Mouse (Mus musculus) monocyte, adult 2 months (primary cell): ENCODE measurements around the gene Tab1.

ENCODE experiments used
- DNase-seq, 2 experiments: peaks; one replicate each; pipeline ENCODE4 v3.0.0; 2022; ENCODE audit warnings: low spot score in 2 of 2, low read depth in 1 of 2

Gene Tab1

GRCm38 (mm10) chr15:80136645-80137044, 3.7 kb downstream of the Tab1 start:
- no peak for DNase-seq

DNA sequence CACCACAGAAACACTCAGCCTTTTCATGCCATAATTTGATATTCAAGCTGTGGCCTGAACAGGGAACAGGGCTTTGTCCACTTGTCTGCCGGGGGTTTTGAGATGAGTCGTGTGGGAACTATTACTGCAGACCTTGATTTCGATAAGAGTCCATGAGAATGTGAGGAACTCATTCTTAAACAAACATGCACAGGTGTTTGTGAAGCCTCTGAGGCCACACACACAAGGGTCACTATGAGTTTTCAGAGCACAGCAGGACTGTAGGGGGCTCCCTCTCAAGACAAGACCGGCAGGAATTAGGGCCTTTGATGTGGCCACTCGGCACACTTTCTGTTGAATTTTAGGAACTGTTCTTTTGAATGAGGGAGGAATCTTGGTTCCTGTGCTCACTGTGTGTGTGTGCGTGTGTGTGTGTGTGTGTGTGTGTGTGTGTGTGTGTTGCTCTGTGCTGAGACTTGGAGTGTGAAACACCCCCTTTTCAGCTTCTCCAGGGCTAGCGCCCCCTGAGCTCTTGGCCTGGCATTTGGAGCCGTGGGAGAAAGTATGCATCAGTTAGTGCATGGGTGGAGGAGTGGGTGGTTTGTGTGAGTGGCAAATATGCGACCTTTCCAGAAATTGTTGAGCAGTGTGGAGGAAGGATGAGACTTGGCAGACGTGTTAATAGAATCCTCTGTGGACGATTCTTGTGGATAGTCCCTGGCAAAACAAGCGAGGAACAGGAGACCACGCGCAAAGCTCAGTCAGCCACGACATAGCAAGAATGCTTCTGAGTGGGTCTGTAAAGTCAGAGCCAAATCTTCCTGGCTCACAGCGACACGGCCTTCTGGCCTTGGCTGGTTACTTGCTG, 5.2 kb downstream of the Tab1 start:
- DNase-seq = no peak

DNA sequence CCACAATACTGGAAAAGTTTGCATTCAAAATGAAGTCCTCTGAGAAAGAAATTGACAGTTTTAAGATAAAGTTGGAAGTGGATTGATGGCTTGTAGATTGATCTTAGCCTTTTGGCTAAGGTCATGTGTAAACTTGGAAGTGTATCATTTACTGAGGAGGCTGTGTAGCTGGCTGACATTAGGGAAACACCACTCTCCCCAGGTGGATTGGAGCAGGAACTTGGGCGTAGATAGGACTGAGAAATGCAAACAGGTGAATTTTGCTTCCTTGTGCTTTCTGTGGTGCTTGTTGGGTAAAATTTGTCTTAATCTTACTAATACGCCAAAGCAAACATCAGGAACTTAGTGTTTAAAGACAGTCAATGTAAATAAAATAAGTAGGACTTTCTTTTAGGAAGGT, 7.4 kb downstream of the Tab1 start:
- DNase-seq = no peak

- DNase-seq = no peak
Measured at GRCm38 (mm10) chr15:80140878-80141277, 8.0 kb downstream of the Tab1 start.

DNA sequence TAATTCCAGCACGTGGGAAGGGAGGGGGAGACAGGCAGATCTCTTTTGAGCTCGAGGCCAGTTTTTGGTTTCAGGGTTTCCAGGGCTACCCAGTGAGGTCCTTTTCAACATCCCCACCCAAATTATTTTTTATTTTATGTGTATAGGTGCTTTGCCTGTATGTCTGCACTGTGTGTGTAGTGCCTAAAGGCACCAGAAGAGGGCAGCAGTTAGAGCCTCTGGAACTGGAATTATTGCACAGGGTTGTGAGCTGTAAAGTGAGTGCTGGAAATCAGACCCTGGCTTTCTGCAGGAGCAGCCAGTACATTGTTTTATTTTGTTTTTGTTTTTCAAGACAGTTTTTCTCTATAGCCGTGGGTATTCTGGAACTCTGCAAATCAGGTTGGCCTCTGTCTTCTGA, 9.2 kb downstream of the Tab1 start:
- no peak for DNase-seq

GRCm38 (mm10) chr15:80143760-80144159, 10.8 kb downstream of the Tab1 start:
- DNase-seq = no peak

GRCm38 (mm10) chr15:80145397-80145796, 12.5 kb downstream of the Tab1 start:
- DNase-seq = no peak

DNA sequence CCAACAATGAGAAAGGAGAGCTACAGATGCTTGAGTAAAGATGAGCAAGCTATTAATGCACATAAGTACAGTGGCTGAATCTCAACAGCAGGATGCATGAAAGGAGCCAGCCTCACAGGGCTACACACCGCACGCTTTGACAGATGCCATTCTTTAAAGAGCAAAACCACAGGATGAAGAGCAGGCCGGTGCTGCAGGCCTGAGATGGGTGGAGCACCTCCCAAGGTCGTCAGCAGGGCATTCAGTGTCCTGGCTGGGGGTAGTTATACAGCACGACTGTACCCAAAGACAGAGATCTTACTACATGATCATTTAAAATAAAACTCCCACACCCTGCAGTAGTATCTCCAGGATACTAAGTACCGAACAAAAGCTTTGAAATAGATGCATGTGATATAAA, 13.2 kb downstream of the Tab1 start:
- DNase-seq = no peak

GRCm38 (mm10) chr15:80147090-80147489, 14.2 kb downstream of the Tab1 start:
- DNase-seq = no peak

GRCm38 (mm10) chr15:80147511-80147910, 14.6 kb downstream of the Tab1 start:
- no peak for DNase-seq

- no peak for DNase-seq
Measured at GRCm38 (mm10) chr15:80148565-80148964, 15.6 kb downstream of the Tab1 start.

DNA sequence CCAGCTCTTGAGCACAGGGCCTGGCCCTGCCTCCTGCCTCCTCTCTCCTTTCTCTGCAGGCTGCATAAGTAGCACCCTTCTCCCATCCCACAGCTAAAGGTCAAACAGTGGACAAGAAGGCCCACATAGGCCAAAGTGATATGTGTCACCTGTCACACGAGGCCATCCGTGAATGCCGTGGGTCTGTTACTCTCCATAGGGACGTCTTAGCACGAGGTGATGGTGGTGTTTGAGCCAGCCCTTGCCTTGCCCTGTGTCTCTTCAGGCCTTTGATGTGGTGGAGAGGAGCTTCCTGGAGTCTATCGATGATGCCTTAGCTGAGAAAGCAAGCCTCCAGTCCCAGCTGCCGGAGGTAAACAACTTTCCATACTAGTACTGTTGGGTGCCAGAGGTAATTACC, 16.6 kb downstream of the Tab1 start:
- DNase-seq = no peak

DNA sequence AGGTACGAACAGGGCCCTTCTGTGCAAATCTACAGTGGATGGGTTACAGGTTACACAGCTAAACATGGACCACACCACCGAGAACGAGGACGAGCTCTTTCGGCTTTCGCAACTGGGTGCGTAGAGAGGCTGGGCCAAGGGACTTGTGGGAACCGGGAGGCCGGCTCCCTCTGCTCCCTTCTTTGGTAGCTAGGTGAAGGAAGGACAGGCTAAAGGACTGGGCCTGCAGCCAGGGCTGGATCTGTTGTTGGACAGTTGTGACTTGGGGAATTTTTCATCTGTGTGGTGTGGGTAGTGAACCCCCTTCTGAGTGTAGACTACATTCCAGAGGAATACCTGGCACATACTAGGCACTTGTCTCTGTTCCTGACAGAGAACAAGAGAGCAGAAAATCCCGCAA, 19.7 kb downstream of the Tab1 start:
- no peak for DNase-seq

- DNase-seq = no peak
Measured at GRCm38 (mm10) chr15:80153757-80154156, 20.8 kb downstream of the Tab1 start.

DNA sequence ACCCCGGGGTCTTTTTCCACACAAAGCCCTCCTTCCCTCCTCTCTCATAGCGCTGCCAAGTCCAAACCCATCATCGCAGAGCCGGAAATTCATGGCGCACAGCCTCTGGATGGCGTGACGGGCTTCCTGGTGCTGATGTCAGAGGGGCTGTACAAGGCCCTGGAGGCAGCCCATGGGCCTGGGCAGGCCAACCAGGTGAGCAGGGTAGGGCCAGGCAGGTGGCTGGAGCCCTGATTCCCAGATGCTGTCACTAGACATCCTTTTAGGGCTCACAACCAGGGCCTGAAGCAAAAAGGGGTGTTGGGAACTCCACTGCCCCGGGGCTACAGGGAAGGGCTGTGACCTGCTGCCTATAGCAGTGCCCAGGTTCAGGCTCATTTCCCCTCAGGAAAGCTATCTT, 22.8 kb downstream of the Tab1 start:
- DNase-seq = no peak

DNA sequence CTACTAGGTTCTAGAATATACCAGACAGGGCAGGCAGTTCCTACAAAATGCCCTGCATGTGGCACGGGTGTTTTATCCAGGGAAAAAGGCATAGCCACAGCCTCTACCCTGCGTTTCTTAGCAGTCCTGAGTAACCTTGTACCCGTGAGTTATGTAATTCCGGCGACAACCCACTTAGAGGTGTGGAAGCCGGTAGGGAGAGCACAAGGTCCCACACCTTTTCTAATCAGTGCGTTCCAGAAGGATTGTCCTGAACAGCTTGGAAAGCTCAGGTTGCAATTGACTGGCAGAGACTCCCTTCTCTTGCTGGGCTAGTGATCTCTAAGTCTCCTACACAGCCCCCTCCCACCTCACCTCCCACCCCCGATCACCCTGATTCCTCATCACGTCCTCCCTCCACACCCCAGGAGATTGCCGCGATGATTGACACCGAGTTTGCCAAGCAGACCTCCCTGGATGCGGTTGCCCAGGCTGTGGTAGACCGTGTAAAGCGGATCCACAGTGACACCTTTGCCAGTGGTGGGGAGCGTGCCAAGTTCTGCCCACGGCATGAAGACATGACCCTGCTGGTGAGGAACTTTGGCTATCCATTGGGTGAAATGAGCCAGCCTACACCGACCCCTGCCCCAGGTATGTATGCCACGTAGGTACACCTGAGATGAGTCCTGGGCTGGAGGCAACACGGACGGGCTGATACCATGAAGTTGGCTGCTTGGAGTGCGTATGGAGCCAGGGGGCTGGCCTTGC, 24.4 kb downstream of the Tab1 start:
- DNase-seq = no peak

- no peak for DNase-seq
Measured at GRCm38 (mm10) chr15:80158001-80158706, 25.2 kb downstream of the Tab1 start.

DNA sequence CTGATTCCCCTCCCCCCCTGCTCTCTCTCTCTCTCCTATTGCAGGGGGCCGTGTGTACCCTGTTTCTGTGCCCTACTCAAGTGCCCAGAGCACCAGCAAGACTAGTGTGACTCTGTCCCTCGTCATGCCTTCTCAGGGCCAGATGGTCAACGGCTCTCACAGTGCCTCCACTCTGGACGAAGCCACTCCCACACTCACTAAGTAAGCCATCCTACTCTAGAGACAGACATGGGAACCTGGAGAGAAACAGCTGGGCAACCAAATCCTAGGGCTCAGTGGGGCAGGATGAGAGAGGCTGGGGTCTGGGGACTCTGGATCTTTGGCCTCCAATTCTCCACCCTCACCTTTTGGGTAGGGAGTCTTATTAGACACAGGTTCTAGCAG, 25.8 kb downstream of the Tab1 start:
- no peak for DNase-seq

DNA sequence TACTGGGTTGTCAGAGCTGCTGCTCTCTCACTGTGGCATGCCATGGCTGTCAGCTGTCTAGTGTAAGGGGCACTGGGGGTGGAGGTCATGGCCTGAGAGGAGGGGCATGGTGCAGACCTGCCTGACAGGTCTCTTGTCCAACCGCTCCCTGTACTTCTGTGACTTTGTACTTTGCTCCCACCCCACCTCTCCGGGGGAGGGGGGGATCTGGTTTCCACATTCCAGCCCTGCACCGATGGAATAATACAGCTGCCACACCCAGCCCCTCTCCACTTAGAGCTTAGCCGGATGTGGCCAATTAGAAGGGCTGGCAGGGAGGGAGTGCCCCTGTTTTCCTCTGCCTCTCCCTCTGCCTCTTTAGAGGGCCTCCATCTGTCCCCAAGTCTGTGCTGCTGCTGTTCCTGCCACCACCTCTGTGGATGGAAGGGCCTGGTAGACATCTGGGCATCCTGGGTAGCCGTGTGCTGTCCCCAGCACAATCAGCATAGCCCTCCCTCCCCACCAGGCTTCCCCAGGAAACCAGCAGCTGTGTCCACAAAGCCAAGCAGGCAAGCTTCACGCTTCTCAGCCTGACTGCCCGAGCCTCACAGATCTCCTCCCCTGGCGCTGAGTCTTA, 26.5 kb downstream of the Tab1 start:
- DNase-seq = no peak

DNA sequence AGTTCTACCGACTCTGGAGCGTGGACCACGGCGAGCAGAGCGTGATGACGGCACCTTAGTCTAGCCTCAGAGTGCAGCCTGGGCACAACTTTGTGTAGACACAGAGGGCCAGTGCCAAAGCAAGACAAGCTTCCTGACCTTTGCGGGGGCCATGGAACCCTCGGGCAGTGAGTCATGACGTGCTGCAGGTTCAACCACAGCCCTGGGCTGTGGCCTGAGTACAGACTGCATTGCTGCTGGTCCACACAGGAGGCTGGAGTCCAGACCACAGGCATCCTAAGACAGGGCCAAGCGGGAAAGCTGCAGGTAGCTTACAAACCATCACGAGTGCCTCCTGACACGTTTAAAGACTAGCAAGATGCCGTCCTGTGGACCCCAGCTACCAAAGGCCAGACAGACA, 27.3 kb downstream of the Tab1 start:
- no peak for DNase-seq

DNA sequence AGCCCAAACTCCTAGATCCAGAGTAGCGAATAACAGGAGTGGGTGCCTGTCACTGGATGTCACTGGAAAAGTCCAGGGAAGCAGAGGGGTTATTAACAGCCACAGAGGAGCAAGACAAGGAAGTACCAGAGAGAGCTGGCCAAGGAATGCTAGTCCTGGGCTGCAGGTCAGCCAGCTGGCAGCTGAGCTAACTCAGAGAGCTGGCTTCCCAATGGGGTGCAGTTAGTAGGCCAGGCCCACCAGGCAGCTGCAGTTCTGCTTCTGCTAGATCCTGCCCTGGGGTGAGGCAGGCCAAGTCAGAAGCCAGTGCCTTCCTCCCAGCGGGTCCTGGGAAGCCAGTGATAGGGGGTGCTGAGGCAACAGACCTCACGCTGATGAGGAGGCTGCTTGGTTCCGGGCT, 27.8 kb downstream of the Tab1 start:
- no peak for DNase-seq

DNA sequence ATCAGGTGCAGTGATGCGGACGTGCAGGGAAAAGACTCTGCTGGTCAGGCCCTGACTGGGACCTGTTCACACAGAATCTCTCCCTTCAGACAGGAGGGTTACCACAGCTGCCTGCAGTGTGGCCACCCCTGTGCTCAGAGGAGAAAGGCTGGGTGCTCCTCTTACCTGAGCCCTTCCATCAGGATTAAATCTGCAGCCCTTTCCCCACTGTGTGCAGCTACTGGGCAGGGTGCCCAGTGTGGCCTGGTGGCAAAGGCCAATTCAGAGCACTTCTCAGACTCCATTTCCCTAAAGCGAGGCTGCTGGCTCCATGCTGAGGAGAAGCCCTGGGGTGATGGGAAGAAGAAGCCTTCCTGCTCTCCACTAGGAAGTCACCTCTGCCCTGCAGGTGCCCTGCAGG, 28.3 kb downstream of the Tab1 start:
- DNase-seq = no peak
